Mouse (Mus musculus) ovary, postnatal 36 days (tissue): ENCODE results near the gene Cd69.

Source experiments
- DNase-seq: peaks from one replicate; pipeline ENCODE4 v3.0.0; 2022; ENCODE audit warnings: low spot score, mixed read lengths

Gene Cd69

GRCm38 (mm10) chr6:129224090-129224489 is 51.1 kb downstream of the Cd69 start:
- no peak for DNase-seq

GRCm38 (mm10) chr6:129223611-129224010 is 51.6 kb downstream of the Cd69 start:
- DNase-seq, result no peak

GRCm38 (mm10) chr6:129222188-129222800 is 52.9 kb downstream of the Cd69 start:
- DNase-seq, result no peak

DNA sequence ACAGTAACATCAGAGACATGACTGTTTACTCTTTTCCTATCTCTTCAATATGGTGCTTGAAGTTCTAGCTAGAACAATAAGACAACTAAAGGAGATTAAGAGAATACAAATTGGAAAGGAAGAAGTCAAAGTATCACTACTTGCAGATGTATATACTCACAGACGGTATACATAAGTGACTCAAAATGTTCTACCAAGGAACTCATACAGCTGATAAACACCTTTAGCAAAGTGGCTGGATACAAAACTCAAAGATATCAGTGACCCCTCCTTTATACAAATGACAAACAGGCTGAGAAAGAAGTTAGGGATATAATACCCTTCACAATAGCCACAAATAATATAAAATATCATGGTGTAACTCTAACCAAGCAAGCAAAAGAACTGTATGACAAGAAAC is 54.2 kb downstream of the Cd69 start:
- no peak for DNase-seq

GRCm38 (mm10) chr6:129219897-129220517 is 55.2 kb downstream of the Cd69 start:
- DNase-seq, result no peak

- DNase-seq, result no peak
Measured at GRCm38 (mm10) chr6:129218191-129218696, 57.0 kb downstream of the Cd69 start.
